Mouse (Mus musculus): ENCODE data around the gene Rtkn2. TPM values are rescaled to one million over a fixed set of nuclear protein-coding genes. Genes with fewer than 3 reads are reported as not detected.

Rtkn2 gene
- under 1 TPM; 0.21 to 0.87 (median 0.41) TPM for polyA plus RNA-seq (2017; shearing (Covaris generic))

DNA sequence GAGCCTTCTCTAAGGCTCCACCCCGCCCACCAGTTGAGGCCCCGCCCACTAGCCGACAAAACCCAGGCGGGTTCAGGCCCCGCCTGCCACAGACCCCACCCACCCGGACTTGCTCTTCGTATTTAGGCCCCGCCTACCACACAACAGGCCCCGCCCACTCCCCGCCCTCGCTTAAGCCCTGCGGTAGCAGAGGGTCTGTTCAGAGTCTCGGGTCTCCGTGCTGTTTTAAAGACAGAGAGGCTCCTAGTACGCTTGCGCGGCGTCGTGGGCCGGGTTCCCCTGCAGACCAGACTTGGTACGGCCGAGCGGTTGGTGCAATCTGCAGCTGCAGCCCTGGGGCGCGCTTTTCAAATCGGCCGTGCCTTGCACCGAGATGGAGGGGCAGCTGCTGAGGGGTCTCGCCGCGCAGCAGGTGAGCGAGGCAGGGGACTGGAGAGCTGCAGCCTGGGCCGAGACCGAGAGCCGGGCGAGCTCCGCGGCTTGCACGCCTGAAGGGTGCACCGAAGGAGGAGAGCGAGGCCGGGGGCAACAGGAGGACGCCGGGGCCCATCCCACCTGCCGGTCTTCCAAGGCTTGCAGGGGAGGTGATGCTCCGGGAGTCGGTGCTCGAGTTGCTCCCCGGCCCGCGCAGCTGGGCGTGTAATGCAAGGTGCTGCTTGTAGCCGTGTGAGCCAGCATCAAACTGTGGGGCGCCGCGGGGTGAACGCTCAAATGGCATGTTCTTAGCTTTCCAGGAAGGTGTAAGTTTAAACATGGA, at the start of gene Rtkn2:
TSS of gene Rtkn2 (plus strand) at position 170 of the 757 bp plus-strand sequence.
- peak; percentile 84 for ATAC-seq

DNA sequence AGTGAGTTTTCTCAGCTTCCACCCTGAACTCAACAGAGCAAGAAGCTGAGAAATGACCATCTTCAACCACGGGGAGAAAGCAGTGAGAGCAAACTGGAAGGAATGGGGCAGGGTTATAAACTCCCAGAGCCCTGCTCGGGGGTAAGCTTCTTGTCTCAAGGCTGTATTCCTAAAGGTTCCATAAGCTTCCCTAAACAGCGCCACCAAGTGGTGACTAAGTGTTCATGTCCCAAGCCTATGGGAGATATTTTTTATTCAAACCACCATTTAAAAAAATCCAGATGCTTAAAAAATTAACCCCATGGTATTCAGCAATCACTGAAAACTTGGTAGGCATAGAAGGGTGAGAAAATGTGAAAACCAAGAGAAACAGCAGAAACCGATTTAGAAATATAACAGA, 48.0 kb upstream of the Rtkn2 start:
- no peak for ATAC-seq

- no peak for ATAC-seq
Measured at GRCm38 (mm10) chr10:67932780-67933179, 46.6 kb upstream of the Rtkn2 start.

- ATAC-seq = no peak
Measured at GRCm38 (mm10) chr10:67936944-67937343, 42.4 kb upstream of the Rtkn2 start.

DNA sequence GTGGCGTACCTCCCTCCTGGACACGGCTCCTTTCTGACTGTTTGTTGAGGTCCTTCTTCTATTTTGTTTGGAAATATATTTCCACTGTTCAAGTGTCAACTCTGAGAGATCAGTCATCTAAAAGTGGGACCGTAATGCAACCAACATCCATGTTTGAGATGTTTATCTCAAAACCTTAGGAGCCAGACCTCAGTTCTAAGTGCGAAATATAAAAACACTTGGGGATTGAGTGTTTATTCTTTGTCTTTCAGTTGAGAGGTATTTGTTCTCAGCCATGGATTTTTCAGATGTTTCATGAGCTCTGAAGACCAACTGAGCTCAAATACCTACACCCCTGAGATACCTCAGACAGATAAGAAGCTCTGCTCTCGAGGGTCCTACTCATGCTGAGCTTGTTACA, 41.6 kb upstream of the Rtkn2 start:
- no peak for ATAC-seq

DNA sequence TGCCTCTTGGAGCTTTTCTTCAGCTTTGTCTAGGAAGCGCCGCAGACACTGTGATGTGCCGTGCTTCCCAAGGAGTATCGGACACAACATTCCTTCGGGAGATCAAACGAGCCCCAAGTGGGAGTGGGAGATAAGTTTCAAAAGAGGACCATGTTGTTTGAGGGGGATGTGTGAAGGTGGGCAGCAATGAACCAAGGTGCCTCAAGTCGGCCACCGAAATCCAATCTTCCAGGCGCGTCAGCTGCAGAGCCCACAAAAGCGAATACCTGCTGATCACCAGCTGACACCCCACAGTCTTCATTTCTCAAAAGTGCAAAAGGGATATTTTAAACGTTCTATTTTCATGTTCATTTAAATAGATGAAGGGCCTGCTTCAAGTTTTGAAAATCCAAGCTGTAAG, 39.8 kb upstream of the Rtkn2 start:
- ATAC-seq = no peak

GRCm38 (mm10) chr10:67943513-67943912, 35.9 kb upstream of the Rtkn2 start:
- peak; percentile 38 for ATAC-seq

- ATAC-seq = no peak
Measured at GRCm38 (mm10) chr10:67950059-67950748, 29.2 kb upstream of the Rtkn2 start.

DNA sequence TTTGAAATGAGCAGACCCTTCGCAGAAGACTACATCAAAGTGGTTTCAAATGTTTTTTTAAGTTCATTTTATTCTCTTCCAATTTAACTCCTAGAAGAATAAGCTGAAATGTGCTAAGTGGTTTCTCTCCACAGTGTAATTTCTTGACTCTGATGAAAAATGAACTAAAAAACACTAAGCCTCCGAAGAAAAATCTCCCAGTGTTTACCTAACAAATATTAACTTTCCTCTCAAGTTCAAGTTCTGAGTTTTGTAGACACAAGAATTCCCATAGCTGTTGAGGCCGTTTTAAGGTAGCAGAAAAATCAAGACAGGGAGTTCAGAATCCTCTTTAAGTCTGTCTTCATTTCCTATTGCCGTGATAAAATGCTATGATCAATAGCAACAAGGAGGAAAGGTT, 27.7 kb upstream of the Rtkn2 start:
- ATAC-seq = no peak

- no peak for ATAC-seq
Measured at GRCm38 (mm10) chr10:67955982-67956381, 23.4 kb upstream of the Rtkn2 start.

DNA sequence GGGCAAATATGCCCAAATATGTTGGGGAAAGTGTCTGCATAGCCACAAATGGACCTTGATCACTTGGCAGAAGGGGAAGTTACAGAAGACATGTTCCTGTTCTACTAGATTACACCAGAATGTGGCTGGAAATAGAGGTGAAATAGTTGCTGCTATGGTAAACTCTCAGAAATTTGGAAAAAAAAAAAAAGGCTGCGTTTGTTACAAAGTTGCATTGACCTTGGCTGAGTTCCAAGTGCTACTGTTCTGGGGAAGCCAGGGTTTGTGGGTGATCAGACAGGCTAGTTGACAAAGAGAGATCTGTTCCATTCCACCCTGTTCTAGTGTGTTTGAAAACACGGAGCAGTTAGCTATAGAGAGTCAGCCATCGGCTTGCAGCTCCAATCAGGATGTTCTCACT, 19.4 kb upstream of the Rtkn2 start:
- no peak for ATAC-seq

DNA sequence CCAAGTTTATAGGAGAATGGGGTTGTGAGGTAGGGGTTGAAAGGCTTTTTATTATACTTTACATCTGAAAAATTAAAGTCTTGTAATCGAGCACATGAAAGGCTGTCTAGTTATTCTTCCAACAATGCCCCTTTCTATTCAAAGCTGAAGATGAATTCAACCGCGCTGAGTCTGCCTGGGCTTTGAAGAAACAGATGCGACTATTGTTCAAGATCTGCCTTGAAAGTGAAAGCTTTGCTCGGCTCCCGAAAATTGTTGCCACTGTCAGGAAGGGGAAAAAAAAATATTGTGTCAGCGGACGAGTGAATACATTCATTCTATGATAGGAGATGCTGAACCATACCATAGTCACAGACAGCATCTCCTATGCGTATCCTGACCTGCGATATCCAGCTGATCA, 16.9 kb upstream of the Rtkn2 start:
- no peak for ATAC-seq

DNA sequence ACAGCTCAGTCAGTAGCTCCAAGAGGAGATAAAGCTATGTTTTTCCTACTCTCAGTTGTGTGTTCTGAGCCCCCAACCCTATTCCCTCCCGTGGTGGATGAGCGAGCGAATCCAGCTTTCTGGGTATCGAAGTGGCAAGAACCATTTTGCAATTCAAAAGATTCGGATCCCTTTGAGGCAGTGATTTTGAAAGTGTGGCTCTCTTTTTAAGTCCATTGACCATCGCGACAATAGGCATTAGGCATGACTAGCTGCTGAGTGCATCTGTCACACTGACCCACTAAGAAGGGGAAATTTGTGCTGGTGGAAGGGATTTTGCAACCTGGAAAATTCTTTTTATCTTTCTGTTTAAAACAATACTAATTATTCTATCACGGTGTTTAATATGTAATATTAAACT, 15.3 kb upstream of the Rtkn2 start:
- no peak for ATAC-seq

DNA sequence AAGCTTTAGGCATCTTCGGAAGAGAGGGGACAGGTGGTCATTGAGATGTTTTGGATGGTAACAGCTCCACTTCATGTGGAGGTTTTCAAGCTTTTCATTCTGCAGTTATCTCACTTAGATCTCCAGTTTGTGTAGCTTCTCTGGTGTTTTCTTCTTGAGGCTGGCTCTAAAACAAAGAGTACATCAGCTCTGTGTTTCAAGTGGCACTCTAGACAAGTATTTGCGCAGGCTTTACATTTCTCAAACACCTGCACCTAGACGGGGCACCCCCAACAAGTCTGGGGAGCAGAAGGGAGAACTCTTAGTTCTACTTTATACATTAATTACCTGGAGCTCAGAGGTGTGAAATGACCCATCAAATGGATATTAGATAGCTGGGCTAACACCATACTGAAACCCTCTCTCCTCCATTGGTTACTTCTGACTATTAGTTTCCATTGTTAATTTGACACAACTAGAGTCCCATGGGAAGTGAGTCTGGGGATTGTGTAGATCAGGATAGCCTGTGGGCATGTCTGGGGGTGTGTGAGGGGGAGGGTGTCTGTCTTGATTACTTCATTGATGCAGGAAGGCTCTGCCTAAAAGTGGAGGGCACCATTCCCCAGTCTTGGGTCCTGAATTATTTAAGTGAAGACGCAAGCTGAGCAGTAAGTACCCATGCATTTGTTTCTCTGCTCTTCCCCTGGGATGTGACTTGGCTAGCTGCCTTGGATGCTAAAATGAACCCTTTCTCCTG, 14.0 kb upstream of the Rtkn2 start:
- no peak for ATAC-seq

GRCm38 (mm10) chr10:67966102-67966501, 13.3 kb upstream of the Rtkn2 start:
- ATAC-seq = no peak

GRCm38 (mm10) chr10:67966983-67967382, 12.4 kb upstream of the Rtkn2 start:
- ATAC-seq = no peak

- ATAC-seq = no peak
Measured at GRCm38 (mm10) chr10:67971166-67971796, 8.1 kb upstream of the Rtkn2 start.

GRCm38 (mm10) chr10:67977271-67977670, 2.1 kb upstream of the Rtkn2 start:
- no peak for ATAC-seq

- ATAC-seq = no peak
Measured at GRCm38 (mm10) chr10:67983776-67984175, 4.4 kb downstream of the Rtkn2 start.

- ATAC-seq = peak; percentile 72
Measured at GRCm38 (mm10) chr10:67984271-67984943, 5.0 kb downstream of the Rtkn2 start.

DNA sequence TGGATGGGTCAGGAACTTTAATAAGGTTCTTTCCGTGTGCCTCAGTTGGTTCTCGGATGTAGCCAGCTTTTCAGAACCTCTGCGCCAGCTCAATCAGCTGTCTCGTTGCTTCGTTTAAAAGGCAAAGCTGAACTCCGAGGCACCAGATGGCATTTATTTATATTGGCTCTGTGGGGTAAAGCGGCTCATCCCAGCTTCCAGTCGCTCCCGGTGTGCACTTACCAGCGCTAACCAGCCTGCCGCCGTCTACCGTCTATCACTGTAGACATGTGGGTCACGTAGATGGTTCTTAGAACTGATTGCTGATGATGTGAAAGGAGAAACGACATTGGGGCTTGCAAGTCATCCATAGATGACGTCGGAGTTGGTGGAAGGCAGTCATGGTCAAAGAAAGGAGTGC, 5.7 kb downstream of the Rtkn2 start:
- no peak for ATAC-seq

GRCm38 (mm10) chr10:67995356-67995755, 16.0 kb downstream of the Rtkn2 start:
- no peak for ATAC-seq

Measured in inflammation-experienced regulatory T-cells, adult 6 months (primary cell).